Mouse (Mus musculus) adipocyte (in vitro differentiated cells): ENCODE measurements around the gene Zfp74.
"Not testable (repeated sequence)": the region's sequence is repeated elsewhere in the genome, so short reads cannot be mapped to it uniquely, and the experiment has no call there.

Source experiments
- DNase-seq: peaks from one replicate; pipeline ENCODE4 v3.0.0-alpha.2; 2016; ENCODE audit warnings: low spot score

The Zfp74 gene

DNA sequence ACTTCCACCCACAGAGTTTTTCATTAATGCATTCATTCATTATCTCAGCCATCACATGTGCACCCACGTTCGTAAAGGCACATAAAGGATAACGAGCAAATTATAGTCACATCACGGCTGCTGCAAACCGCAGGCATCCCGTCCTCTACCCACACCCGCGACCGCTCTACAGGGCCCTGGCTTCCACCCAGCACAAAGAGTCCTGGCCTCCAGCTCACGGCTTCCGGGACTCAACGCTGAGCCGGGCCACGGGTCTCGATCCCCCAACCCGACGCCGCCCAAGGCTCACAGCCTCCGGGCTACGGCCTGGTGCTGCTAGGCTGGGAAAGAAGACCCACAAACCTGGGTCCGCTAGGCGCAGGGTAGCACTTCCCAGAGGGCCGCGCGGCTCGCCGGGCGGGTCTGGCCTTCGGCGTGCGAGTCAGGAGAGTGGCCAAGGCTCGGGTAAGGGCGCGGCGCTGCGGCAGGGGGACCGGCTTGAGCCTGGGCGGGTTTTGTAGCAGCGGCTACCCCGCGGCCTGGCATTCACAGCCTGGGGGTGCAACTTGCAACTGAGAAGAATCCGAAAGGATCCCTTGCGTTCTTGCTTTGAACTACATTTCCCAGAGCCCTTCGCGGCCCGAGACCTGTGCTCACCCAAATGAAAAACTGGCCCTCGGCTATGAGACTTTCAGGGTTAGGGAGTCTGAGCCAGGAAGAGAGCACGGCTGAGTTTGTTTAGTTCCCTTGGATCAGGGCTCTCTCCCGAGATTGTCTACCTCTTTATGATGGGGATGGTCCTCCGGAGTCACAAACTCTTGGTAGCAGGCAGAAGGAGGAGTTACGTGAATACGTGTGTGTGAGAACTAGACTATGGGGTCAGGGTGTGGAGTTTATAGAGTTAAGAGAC, at the start of gene Zfp74:
Zfp74 (minus strand) TSS at position 577 of the 889 bp plus-strand sequence.
- DNase-seq = peak; percentile 77

DNA sequence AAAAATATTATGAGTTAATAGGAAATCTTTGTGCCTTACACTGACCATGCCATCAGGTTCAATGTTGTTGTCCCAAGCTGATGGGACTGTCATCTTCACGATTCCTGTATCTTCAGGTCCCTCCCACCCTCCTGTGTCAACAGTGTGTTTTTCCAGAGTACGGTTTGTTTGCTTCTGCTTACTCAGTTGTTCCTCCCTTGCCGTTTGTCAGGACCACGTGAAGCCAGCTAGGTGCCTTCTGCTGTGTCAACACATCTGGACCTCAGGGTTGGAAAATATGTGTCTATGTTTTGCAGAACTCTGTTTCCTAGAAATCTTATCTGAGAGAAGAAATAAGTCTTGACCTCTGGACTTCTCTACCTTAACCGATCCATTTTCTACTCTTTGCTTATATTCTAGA, 46.7 kb upstream of the Zfp74 start:
- no peak for DNase-seq

DNA sequence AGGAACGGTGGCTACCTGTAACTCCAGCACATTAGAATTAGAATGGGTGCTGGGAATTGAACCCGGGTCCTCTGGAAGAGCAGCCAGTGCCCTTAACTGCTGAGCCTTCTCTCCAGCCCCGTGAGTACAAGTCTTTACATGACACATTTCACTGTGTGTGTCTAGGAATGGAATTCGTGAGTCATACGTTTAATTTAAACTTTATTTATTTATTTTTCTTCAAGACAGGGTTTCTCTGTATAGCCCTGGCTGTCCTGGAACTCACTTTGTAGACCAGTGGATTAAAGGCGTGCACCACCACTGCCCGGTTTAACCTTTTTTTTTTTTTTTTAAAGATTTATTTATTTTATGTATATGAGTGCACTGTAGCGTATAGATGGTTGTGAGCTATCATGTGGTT, 41.2 kb upstream of the Zfp74 start:
- no peak for DNase-seq

DNA sequence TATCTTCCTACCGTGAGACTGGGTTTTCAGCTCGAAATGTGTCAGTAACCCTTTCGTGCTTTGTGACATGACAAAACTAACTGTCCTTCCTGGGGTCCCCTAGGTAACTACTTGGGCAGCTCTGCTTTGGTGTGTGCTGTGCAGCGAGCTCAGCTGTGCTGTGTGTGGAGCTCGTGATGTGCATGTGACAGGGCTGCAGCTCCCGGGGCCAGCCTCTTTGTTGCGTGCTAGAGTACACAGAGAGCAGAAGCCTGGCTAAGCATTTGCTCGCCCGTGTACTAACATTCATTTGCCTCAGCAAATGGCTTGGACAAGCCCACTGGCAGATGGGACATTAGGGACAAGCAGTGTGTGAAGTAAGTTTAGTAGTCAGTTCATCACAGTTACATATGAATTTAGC, 39.5 kb upstream of the Zfp74 start:
- DNase-seq = no peak

DNA sequence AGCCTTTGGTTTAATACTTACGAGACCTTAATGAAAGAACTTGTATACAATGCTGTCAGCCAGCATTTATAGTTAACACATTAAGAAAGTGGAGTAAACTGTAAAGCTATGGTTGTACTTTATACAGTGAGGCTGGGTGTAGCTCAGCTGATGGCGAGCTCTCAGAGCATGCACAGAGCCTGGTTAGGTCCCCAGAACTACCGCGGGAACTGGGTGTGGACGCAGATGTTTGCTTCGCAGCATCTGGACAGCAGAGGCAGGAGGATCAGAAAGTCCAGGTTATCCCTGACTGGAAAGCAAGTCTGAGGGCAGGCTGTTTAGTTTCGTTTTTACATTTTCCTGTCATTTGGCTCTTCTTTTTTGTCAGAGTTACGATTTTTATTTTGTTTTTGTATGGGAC, 38.8 kb upstream of the Zfp74 start:
- DNase-seq = no peak

GRCm38 (mm10) chr7:29989031-29989430, 35.1 kb upstream of the Zfp74 start:
- no peak for DNase-seq

GRCm38 (mm10) chr7:29987551-29987950, 33.7 kb upstream of the Zfp74 start:
- no peak for DNase-seq

GRCm38 (mm10) chr7:29986101-29986500, 32.2 kb upstream of the Zfp74 start:
- no peak for DNase-seq

- peak; percentile 86 for DNase-seq
These were observed 29.9 kb upstream of the Zfp74 start, which contains the start of gene Zfp568 for GRCm38 (mm10) chr7:29983690-29984380. TSS of gene Zfp568 (plus strand) at chr7:29983955.

GRCm38 (mm10) chr7:29983340-29983689, 29.4 kb upstream of the Zfp74 start:
- DNase-seq = no peak

GRCm38 (mm10) chr7:29982931-29983330, 29.0 kb upstream of the Zfp74 start:
- no peak for DNase-seq

GRCm38 (mm10) chr7:29982341-29982740, 28.5 kb upstream of the Zfp74 start:
- DNase-seq = no peak

DNA sequence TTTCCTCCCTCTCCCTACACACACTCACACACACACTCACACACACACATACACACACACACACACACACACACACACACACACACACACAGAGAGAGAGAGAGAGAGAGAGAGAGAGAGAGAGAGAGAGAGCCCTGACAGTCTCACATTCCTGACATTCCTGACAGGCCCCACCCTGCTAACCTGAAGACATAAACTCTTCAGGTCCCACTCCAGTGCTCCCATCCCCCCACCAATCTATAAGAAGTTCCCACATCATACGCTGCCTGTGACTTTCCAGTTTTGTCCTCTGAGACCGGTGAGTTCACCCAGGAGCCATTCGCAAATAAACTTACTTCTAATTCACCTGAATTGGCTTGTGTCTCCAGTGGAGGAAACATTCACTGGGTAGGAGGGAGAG, 28.0 kb upstream of the Zfp74 start:
- no peak for DNase-seq

GRCm38 (mm10) chr7:29981455-29981854, 27.6 kb upstream of the Zfp74 start:
- DNase-seq = no peak

- DNase-seq = no peak
These were observed 26.9 kb upstream of the Zfp74 start for GRCm38 (mm10) chr7:29980761-29981160.

- DNase-seq = no peak
These were observed 16.8 kb upstream of the Zfp74 start for GRCm38 (mm10) chr7:29970686-29971085.

DNA sequence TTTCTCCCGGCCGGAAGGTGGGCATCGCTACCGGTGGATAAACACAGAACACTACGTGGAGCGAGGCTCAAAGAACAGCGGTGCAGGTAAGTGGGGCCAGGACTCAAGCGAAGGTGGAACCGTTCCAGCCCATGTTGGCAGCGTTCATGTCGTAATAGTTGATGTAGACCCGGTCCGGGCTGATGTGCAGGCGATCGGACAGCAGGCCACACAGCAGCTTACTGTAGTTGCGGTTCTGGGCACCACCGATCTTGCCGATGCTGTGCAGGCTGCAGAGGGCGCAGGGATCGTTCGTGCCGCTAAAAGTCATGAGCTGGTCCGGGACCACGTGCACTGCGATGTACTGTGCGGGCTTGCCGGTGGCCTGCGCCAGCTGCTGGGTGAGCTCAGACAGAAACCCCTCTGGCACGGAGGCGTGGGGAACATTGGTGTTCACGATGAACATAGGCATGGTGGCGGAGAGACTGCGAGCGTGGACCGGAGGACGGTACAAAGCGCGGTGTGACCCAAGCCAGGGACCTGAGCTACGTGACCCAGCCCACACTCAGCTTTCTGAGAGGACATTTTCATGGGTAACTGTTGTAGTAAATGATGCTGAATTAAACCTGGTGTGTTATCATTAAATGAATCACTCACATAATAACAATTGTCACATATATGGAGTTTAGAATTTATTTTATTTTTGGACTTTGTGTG, 11.4 kb upstream of the Zfp74 start:
- DNase-seq = not testable (repeated sequence)

DNA sequence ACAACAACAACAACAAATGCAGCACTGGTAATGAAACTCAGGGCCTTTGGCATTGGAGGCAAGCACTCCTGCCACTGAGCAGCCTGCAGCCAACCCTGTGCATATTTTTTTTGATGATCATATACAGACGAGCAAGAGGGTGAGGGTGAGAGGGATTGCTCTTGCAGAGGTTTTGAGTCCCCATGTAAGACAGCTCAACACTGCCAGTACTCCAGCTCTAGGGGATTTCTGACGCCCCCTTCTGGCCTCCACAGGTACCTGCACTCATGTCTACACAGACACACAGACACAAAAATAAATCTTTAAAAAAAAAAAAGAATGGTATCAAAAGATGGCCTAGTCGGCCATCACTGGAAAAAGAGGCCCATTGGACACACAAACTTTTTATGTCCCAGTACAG, 5.1 kb upstream of the Zfp74 start:
- no peak for DNase-seq

DNA sequence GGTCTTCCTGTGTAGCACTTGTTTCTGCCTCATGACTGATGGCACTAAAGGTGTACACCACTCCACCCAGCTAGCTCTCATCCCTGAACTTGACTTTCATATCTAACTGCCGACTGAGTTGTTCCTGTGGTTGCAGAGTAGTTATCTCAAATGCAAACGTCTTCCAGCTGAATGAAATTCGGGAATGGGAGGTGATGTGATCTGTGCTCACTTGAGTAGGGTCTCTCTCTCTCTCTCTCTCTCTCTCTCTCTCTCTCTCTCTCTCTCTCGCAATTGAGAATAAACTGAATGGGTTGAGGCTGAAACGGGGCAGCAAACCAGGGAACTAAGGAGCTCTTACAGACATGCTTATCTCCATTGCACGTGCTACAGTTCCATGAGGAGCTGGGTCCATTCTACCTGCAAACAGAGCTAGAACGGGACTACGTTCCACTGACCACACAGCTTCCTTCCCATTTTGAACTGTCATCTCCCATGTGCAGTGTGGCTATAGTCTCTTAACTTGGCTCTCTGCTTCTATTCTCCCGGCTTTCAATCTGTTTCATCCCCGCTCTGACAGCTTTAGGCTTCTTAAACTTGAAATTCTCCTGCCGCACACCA, 4.3 kb upstream of the Zfp74 start:
- DNase-seq = no peak

DNA sequence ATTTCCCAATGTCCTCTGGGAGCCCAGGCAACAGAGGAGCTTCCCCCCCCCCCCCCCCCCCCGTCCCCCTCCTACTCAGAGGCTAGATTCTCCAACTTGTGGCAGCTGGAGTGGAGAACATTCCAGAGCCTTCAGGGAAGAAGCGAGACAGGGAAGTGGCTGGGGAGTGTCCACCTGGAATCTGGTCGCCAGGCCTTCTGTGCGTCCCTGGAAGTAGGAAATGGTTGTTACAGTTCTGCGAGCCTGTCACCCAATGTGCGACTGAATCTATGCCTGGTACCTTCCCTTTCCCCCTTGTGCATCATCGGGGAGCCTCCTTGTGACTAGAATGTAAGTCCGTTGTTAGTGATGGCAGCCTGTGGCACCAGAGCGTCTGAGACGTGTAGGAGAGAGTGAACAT, 2.4 kb upstream of the Zfp74 start:
- no peak for DNase-seq

- peak; percentile 54 for DNase-seq
These were observed 842 bp upstream of the Zfp74 start for GRCm38 (mm10) chr7:29954731-29955130.

DNA sequence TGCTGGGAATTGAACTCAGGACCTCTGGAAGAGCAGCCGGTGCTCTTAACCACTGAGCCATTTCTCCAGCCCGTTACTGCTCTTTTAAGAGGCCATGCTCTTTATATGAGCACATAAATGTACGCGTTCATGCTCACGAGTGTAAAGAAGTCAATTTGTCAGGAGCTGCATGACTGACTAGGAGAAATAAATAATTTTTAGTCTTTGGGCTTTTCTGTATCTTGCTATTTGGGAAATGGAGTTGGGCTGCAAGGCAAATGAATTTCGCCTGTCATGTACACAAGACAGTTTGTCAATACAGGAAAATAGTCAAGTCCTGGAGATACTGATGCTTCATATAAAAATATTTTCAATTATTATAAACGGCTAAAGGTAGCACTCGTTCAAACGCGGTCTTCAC, 803 bp downstream of the Zfp74 start:
- peak; percentile 2 for DNase-seq
